Mouse (Mus musculus): ENCODE measurements around the gene Ankdd1a. TPM values are rescaled to one million over a fixed set of nuclear protein-coding genes. Genes with fewer than 3 reads are reported as not detected.

The Ankdd1a gene
- polyA plus RNA-seq, 1 experiment from 2014 or later = 0.13 TPM

DNA sequence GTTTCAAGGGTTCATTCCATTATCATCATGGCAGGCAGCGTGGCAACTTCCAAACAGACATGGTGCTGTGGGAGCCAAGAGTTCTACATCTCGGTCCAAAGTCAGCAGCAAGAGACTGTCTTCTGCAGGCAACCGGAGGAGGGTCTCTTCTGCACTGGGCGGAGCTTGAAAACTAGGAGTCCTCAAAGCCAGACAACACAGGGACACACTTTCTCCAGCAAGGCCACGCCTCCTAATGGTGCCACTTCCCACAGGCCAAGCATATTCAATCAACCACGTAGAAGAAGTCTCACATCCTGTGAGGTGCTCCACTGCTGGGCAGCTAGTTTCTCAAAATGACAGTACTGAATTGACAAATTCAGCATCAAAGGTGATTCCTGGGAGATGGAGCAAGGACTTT lies 72.0 kb downstream of the Ankdd1a start:
- peaks cover 58% of the 10 kb centered on the region for H3K36me3 ChIP-seq (ENCODE audit: inconsistent target)
- WGBS (ENCODE audit: missing documents) = 98% methylated on average over 6 of the region's 6 CpGs
- no peak overlapping the region for H3K4me3 ChIP-seq (ENCODE audit: inconsistent target)
- no peak overlapping the region for H3K27ac ChIP-seq
- H3K79me2 ChIP-seq (ENCODE audit: inconsistent target) = no peaks in the 10 kb centered on the region

DNA sequence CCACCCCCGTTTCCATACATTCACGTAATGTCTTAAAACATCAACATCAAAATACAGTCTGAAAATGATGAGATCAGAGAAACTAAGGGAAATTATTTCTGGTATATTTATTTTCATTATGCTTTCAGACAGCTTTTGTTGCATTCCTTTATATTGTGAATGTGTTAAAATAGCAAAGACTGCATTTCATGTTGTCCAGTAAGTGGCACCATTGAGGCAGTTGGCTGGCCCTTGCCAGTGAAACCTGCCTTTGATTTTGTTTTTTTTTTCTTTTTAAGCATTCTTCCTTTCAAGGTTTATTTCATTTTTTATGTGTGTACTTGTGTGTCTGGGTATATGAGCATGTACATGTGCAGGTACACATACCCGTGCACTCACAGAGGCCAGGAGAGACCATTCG lies 75.3 kb downstream of the Ankdd1a start:
- peaks cover 67% of the 10 kb centered on the region for H3K36me3 ChIP-seq (ENCODE audit: inconsistent target)
- H3K27ac ChIP-seq = no peak overlapping the region
- WGBS (ENCODE audit: missing documents) = 100% methylated on average over 4 of the region's 4 CpGs
- no peaks in the 10 kb centered on the region for H3K79me2 ChIP-seq (ENCODE audit: inconsistent target)
- H3K4me3 ChIP-seq (ENCODE audit: inconsistent target) = no peak overlapping the region

Other genes with a start within 250 kb of the Ankdd1a start
- gene Clpx, start 225.9 kb downstream of the Ankdd1a start, polyA plus RNA-seq (2018) = 23.2 to 25.3 TPM (median 25.2 TPM) in 3 replicates
- gene Pdcd7, start 174.1 kb downstream of the Ankdd1a start, polyA plus RNA-seq (2018) = 10.1 to 13.8 TPM (median 10.9 TPM) in 3 replicates
- not detected in 3 replicates for gene Ubap1l, start 159.2 kb downstream of the Ankdd1a start, polyA plus RNA-seq (2018)
- not detected in 3 replicates for gene Kbtbd13, start 128.5 kb downstream of the Ankdd1a start, polyA plus RNA-seq (2018)
- gene Rasl12, start 121.7 kb downstream of the Ankdd1a start, polyA plus RNA-seq (2018) = not detected in 3 replicates
- gene Slc51b, start 97.2 kb downstream of the Ankdd1a start, polyA plus RNA-seq (2018) = not detected in 3 replicates
- gene Mtfmt, start 84.4 kb downstream of the Ankdd1a start, polyA plus RNA-seq (2018) = 7.1 to 8.2 TPM (median 7.4 TPM) in 3 replicates
- gene Spg21, start 59.2 kb downstream of the Ankdd1a start, polyA plus RNA-seq (2018) = 71.6 to 105 TPM (median 71.6 TPM) in 3 replicates
- 195 to 316 TPM (median 234 TPM) in 3 replicates for gene Plekho2, start 59.8 kb upstream of the Ankdd1a start, polyA plus RNA-seq (2018)
- gene Pif1, start 67.0 kb upstream of the Ankdd1a start, polyA plus RNA-seq (2018) = 0.51 to 0.53 TPM in 2 of 3 replicates, not detected in the other
- 0.14 to 0.42 TPM (median 0.28 TPM) in 3 replicates for gene Rbpms2, start 109.5 kb upstream of the Ankdd1a start, polyA plus RNA-seq (2018)
- gene Oaz2, start 147.8 kb upstream of the Ankdd1a start, polyA plus RNA-seq (2018) = 21.6 to 39.7 TPM (median 24.0 TPM) in 3 replicates